Mouse (Mus musculus) spleen, postnatal 10 days (tissue): ENCODE data around the gene Tor1a.
A peak's percentile ranks its signal among the peaks of the same experiment; 100 is the strongest.

ENCODE experiments used
- DNase-seq, 2 experiments: peaks; one replicate each; pipeline ENCODE4 v3.0.0; 2021 to 2022; ENCODE audit warnings: low spot score in 2 of 2

Gene Tor1a

DNA sequence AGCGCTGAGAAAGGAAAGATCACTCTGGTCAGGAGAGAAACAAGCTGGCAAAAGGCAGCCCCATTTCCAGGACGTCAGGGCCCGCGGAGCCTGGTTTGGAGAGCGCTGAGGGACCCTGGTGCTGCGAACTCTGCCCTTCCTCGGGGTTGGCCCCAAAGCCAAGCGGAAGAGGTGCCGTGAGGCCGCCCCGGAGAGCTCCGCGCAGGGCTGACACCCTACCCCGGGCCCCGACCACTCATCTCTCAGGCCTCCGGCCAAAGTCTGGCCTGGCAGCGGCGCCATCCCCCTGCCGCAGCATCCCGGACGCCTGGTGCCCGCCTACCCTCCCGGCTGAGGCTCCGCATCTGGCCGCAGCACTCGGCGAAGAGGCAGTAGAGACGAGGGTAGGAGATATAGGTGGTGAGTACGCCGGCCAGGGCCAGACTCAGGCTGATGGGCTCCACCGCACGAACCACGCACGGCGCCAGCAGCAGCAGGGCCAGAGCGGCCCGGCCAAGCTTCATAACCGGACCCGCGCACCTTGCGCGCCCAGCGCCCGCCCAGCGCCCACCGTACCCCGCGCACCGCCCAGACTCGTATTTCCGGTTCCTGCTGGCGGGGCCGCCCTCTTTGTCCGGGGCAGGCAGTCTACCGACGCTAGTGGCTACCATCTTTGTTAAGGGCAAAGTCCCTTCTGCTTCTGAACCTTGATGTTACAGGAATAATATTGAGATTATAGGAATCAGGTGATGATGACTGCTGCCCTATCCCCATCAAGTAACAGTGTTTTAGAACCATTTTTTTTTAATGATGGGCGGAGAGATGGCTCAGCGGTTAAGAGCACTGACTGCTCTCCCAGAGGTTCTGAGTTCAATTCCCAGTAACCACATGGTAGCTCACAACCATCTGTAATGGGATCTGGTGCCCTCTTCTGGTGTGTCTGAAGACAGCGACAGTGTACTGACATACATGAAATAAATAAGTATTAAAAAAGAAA is at the start of gene Tor1a:
Gene Tor1a, minus strand, starts transcription at position 582 of the 976 bp plus-strand sequence.
- peak; percentile 75 to 88 for DNase-seq

DNA sequence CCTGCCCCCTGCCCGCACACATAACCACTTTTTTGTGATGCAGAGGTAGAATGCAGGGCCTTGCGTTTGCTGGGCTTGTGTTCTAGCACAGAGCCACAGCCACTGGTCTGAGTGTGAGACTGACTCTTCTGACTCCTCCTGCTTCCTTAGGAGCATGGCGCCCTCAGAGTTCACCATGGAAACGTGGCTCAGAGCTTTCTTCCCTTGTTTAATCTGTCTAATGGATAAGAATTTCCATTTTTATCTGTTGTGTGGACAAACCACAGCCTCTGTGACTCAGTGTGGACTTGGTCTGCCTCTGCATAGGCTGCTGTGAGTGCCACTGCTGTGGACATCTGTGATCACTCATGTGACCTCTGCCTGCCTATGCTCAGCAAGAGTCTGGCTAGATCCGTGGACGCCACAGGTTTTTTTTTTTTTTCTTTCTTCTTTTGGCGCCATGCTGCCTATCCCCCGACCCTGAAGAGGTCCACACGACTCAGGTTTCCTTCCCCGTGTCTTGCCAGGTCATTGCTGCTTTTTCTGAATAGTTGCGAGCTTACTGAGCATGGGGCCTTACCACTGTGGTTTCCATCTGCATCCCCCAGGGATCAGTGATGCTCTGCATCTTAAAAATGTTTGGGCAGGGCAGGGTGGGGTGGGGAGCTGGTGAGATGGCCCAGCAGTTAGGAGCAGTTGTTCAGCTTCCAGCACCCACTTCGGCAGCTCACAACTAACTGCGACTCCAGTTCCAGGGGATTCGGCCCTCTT is 45.8 kb upstream of the Tor1a start:
- DNase-seq: no peak

GRCm38 (mm10) chr2:31007208-31007607 is 39.5 kb upstream of the Tor1a start:
- no peak for DNase-seq

DNA sequence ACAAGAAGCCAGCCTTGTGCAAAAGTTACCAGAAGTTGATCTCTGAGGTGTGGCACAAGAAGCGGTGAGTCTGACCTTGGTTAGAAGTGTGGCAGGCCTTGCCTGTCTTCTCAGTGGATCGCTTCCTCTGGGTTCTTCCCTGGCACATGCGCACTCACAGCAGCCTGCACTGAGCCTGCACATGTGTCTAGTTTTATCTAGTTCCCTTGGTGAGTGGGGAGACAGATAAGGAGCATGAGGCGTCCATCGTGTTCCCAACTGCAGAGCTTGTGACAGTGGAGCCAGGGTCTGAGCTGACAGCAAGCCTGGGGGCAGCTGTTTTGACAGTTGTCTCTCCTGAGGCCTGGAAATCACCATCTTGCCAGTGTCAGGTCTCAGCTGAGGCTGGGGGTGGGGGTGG is 38.7 kb upstream of the Tor1a start:
- DNase-seq: peak; percentile 46 to 72

DNA sequence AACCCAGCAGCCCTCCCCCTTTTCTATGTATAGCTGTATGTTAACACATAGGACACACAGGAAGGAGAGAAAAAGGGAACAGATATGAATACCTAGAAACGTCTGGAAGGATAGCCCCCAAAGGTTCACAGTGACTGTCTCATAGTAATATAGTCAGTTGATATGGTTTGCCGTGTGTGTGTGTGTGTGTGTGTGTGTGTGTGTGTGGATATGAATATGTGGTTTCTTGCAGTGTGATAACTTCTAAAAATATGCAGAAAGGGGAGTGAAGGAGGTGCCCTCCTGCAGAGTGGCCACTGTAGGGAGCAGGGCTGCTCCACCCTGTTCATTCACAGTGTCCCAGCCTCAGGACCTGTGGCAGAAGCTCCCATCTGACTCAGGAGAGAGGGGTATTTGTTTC is 37.7 kb upstream of the Tor1a start:
- DNase-seq: no peak

DNA sequence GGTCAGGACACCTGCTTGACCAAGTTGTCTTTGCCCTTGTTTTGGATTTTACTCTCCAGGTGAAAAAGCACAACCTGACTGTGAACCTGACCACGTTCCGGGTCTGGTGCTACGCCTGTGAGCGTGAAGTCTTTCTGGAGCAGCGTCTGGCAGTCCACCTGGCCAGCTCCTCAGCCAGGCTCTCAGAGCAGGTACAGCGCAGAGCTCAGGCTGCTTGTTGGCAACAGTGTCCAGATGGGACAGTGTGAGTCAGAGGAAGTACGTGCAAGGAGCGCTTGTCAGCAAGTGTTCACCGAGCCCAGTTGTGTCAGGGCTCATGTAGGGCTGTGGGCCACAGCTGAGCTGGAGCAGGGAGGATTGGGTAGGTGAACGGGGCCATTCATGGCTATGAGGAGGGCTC is 35.1 kb upstream of the Tor1a start:
- no peak for DNase-seq

DNA sequence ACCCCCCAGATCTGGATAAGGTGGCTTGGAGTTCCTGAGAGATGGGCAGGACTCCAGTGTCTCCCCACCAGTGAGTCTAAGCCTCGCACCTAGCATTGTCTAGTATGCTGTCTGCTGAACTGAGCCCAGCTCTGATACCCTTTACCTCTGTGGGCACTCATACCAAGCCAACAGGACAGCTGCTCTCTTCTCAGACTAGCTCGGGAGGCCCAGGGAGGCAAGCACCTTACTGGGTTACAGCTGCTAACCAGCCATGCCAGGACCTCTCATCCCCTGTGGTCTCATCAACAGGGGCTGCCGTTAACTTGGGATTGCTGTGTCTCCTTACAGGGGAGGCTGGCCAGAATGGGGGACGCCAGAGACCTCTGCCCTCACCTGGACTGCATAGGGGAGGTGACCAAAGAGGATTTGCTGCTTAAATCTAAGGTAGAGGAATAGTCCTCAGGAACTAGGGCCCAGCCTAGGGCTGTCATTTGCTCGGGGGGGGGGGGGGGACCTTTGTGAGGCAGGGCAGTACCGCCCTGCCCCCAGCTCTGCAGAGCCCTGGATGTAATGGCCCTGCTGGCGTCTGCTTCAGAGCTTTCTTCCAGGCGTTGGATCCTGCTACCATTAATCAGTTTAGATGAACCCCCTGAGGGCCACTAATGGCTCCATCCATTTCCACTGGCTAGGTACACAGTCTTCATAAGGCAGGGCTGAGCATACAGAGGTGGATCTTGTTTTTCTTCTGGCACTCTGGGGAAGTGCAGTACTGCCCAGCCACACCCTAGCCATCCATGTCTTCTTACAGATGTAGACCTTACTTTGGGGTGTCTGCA is 30.9 kb upstream of the Tor1a start:
- no peak for DNase-seq

GRCm38 (mm10) chr2:30995432-30995996 is 27.8 kb upstream of the Tor1a start:
- no peak for DNase-seq

- DNase-seq: no peak
Observed at GRCm38 (mm10) chr2:30994853-30995252, 27.1 kb upstream of the Tor1a start.

- no peak for DNase-seq
Observed at GRCm38 (mm10) chr2:30990221-30990620, 22.5 kb upstream of the Tor1a start.

- DNase-seq: peak in 1 of 2 experiments; percentile 65
Observed at GRCm38 (mm10) chr2:30985111-30986020, 17.6 kb upstream of the Tor1a start.

GRCm38 (mm10) chr2:30983024-30983423 is 15.3 kb upstream of the Tor1a start:
- no peak for DNase-seq

GRCm38 (mm10) chr2:30981790-30982513 is 14.2 kb upstream of the Tor1a start, which contains the start of the genes BC005624 and Usp20:
BC005624 (minus strand) TSS chr2:30982201.
Usp20 (plus strand) TSS chr2:30982279.
- peak; percentile 97 to 100 for DNase-seq

DNA sequence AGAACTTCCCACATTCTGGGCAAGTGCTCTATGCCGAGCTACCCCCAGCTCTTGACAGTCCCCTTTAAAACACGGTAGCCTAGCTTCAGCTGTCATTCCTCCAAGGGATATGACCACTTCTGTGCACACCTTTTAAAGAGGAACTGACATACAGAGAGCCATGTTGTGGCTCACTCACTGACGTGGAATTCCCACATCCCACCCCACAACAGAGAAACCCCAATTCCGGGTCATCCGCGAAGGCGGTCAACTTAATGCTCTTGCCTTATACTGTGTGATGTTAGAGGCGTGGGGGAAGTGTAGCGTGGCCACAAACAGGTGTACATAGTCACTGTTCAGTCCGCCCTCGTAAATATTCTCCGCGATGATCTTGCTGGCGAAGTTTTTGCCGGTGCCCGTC is 907 bp downstream of the Tor1a start:
- peak in 1 of 2 experiments; percentile 38 for DNase-seq

- no peak for DNase-seq
Observed at GRCm38 (mm10) chr2:30965627-30966026, 2.1 kb downstream of the Tor1a start.

DNA sequence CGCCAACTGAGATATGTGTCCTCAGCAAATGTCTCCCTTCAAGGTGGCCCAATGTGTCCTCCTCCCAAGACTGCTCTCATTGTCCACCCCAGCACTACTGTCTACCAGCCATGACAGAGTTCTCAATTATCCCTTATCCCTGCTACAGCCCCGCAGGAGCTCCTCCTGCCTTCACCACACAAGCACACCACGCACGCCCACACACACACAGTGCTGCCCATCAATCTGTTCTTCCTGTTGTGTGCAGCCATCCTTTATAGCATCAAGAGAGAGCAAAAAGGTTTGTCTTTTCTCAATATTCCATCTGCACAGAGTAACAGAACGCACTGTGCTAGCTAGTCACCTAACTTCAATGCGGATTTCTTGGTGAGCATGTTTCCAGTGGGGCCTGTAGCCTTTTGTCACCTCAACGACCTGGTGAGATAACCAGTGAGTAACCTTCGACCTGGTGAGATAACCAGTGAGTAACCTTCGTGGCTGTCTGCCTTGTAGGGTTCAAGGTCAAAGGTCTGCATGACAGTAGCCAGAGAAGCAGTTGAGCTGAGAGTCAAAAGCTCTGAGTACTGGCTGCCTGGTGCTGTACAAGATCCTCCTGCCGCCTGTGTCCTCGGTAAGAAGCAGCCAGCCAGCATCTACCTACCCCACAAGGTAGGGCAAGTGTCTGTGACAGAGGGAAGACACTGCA is 5.0 kb downstream of the Tor1a start:
- DNase-seq: no peak

DNA sequence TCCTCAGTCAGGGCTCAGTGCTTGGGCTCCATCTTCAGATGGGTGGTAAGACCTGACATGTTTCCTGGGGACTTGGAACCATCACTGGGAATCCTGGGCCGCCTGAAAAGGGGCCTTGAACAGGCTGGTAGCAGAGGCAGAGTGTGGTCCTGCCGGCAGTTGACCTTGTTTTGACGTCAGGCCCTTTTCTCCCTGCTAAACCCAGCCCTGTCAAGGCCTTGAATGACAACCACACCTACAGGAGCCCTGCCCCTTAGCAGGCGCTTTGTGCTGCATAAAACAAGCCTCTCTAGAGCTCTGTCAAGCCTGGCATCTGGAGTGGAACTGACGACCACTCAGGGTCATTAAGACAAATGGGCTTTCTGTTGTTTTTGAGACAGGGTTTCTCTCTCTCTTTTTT is 7.9 kb downstream of the Tor1a start:
- DNase-seq: no peak

- DNase-seq: no peak
Observed at GRCm38 (mm10) chr2:30958726-30959125, 9.0 kb downstream of the Tor1a start.

DNA sequence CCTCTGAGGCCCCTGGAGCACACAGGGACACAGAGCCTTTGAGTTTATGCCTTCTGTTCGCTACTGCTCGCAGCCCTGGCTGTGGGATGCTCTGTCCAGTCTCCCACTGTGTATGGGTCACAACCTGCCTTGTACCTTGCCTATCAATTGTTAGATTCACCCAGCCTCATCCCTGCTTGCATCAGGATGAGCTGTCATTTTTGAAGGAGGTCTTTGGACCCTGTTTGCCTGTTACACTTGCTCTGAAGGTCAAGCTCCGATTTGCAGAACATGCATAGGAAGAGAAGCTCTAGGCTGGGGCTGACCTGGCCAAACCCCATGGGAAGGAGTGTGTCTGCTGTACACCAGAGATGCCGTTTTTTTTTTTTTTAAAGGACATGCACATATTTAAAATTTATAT is 10.2 kb downstream of the Tor1a start:
- no peak for DNase-seq
